Mouse (Mus musculus) layer of hippocampus, postnatal 25 days (tissue): Measurements from ENCODE around the gene Ptafr. TPM values are rescaled to one million over a fixed set of nuclear protein-coding genes. Genes with fewer than 3 reads are reported as not detected.

Source experiments
- DNase-seq, 2 experiments: peaks; one replicate each; pipeline ENCODE4 v3.0.0; 2022; ENCODE audit warnings: mixed read lengths in 2 of 2, low spot score in 1 of 2; ENCODE audit errors: extremely low spot score in 1 of 2
- total RNA-seq, 2 experiments: library from RNA; stranded (reverse); gene quantifications; 2 replicates each; pipeline ENCODE4 v1.2.3; 2021

Ptafr gene
- total RNA-seq, 2 experiments from 2014 or later = 1.4 to 1.9 TPM

GRCm38 (mm10) chr4:132608147-132608546 is 44.3 kb downstream of the Ptafr start:
- no peak for DNase-seq

GRCm38 (mm10) chr4:132610301-132610984 is 46.6 kb downstream of the Ptafr start:
- DNase-seq = no peak

- DNase-seq = no peak
These were observed 47.5 kb downstream of the Ptafr start for GRCm38 (mm10) chr4:132611320-132611719.

GRCm38 (mm10) chr4:132617873-132618272 is 54.0 kb downstream of the Ptafr start:
- no peak for DNase-seq

- no peak for DNase-seq
These were observed 55.0 kb downstream of the Ptafr start for GRCm38 (mm10) chr4:132618850-132619375.

GRCm38 (mm10) chr4:132620134-132620533 is 56.3 kb downstream of the Ptafr start:
- no peak for DNase-seq

GRCm38 (mm10) chr4:132621287-132622068 is 57.6 kb downstream of the Ptafr start:
- DNase-seq = no peak

- DNase-seq = no peak
These were observed 60.3 kb downstream of the Ptafr start for GRCm38 (mm10) chr4:132624034-132624657.

- peak in 1 of 2 experiments; percentile 15 for DNase-seq
These were observed 65.0 kb downstream of the Ptafr start for GRCm38 (mm10) chr4:132628830-132629229.

Other genes starting within 250 kb of the Ptafr start
- gene Trnau1ap, start 234.5 kb upstream of the Ptafr start, total RNA-seq = 10 to 100 TPM; 19.6 to 23.2 TPM
- 10 to 100 TPM; 11.1 to 13.1 TPM for gene Rcc1, start 210.5 kb upstream of the Ptafr start, total RNA-seq
- gene Phactr4, start 141.6 kb upstream of the Ptafr start, total RNA-seq = 10 to 100 TPM in 1 of 2 experiments, 1 to 10 TPM in 1; 9.5 to 10.7 TPM
- 1 to 10 TPM; 9.2 to 9.4 TPM for gene Med18, start 100.1 kb upstream of the Ptafr start, total RNA-seq
- gene Sesn2, start 53.6 kb upstream of the Ptafr start, total RNA-seq = 10 to 100 TPM; 13.2 to 13.3 TPM
- gene Atpif1, start 30.4 kb upstream of the Ptafr start, total RNA-seq = 100 to 1,000 TPM; 461 to 496 TPM
- 10 to 100 TPM; 84.5 to 88.5 TPM for gene Dnajc8, start 28.5 kb upstream of the Ptafr start, total RNA-seq
- gene Eya3, start 74.9 kb downstream of the Ptafr start, total RNA-seq = 10 to 100 TPM; 23.6 to 25.4 TPM
- gene Xkr8, start 168.5 kb downstream of the Ptafr start, total RNA-seq = 1 to 10 TPM; 2.2 to 3.5 TPM
- gene Smpdl3b, start 193.2 kb downstream of the Ptafr start, total RNA-seq = 1 to 10 TPM; 2.8 to 3.0 TPM
- 10 to 100 TPM; 12.0 to 15.2 TPM for gene Rpa2, start 204.3 kb downstream of the Ptafr start, total RNA-seq
- gene Themis2, start 232.3 kb downstream of the Ptafr start, total RNA-seq = under 1 TPM; 0.61 to 0.66 TPM